Mouse (Mus musculus): ENCODE measurements at regions not wholly inside any gene's neighbourhood (a gene's known extent, or its start where the extent isn't known, plus 50 kb on each side); places are given as distances from the start of the nearest gene placed in this dataset.
A peak's percentile ranks its signal among the peaks of the same experiment; 100 is the strongest.

GRCm38 (mm10) chr5:37874784-37875281, 50.5 kb upstream of the Msx1 start:
- Histone ChIP-seq H3K4me1 (ENCODE audit: control insufficient read depth, insufficient read depth, low read length) (peaks cover 10% of the 10 kb centered on the region), H3K4me3 (replicated peaks; ENCODE audit: insufficient read depth, low read depth, low read length) (no peak overlapping the region), H3K27ac (ENCODE audit: insufficient read depth, low read length) (no peak overlapping the region), H3K27me3 (ENCODE audit: control insufficient read depth, insufficient read depth, low read length) (peaks cover 1% of the 10 kb centered on the region; the same call in 1 of the 2 replicates)
- 2% methylated on average over 6 of the region's 6 CpGs for WGBS
- TF ChIP-seq CTCF (IDR thresholded peaks at IDR 0.05; ENCODE audit: borderline replicate concordance, insufficient read depth, low read depth, low read length) = no peak
- TF ChIP-seq POLR2A (IDR thresholded peaks at IDR 0.05; ENCODE audit: borderline replicate concordance, insufficient read depth, low read length) = no peak
- peak in 1 of 2 experiments; percentile 5 for DNase-seq
